Mouse (Mus musculus): Measurements from ENCODE around the gene Ddr1. TPM values are rescaled to one million over a fixed set of nuclear protein-coding genes. Genes with fewer than 3 reads are reported as not detected.
A peak's percentile ranks its signal among the peaks of the same experiment; 100 is the strongest.

Ddr1 gene
- polyA plus RNA-seq (2012; fragmentation: generic; extraction: Trizol), result 56.6 TPM
- long read RNA-seq, experiment 1, partial matches to known transcripts, result 6 of 13 reads
- long read RNA-seq, experiment 1, other reads (novel, unspliced or antisense), result 6 of 13 reads
- long read RNA-seq, experiment 2, transcript Ddr1-204 (18 exons, 3,769 nt), result major isoform, 13 of 69 reads
- long read RNA-seq, experiment 2, partial matches to known transcripts, result 9 of 69 reads
- long read RNA-seq, experiment 2, other reads (novel, unspliced or antisense), result 43 of 69 reads

GRCm38 (mm10) chr17:35704621-35705464 is at the start of gene Ddr1:
Gene Ddr1, minus strand, starts transcription at chr17:35704621.
- no peaks in the 10 kb centered on the region for H3K27me3 ChIP-seq (ENCODE audit: control insufficient read depth, insufficient read depth, insufficient read length)
- H3ac ChIP-seq (ENCODE audit: control insufficient read depth, insufficient read length, low read depth), result peak within 1 kb of the TSS; percentile 55
- H3K36me3 ChIP-seq (ENCODE audit: control insufficient read depth, insufficient read depth), result no peaks in the 10 kb centered on the region
- no peaks in the 10 kb centered on the region for H3K79me3 ChIP-seq (ENCODE audit: low read depth)
- no peaks in the 10 kb centered on the region for H3K79me2 ChIP-seq (ENCODE audit: control insufficient read depth, insufficient read depth)
- H3K4me3 ChIP-seq (ENCODE audit: insufficient read depth, poor library complexity, severe bottlenecking), result no peak within 1 kb of the TSS
- TF ChIP-seq MAX (IDR thresholded peaks at IDR 0.05) (no peak), CEBPB (IDR thresholded peaks at IDR 0.05; ENCODE audit: low read depth) (no peak), MYOD1 (IDR thresholded peaks at IDR 0.05; ENCODE audit: control insufficient read depth, insufficient read length, low read depth) (no peak), USF1 (IDR thresholded peaks at IDR 0.05; ENCODE audit: low read depth) (no peak), FOSL1 (IDR thresholded peaks at IDR 0.05; ENCODE audit: insufficient read depth, low read length, poor library complexity, severe bottlenecking) (no peak), MYOG (IDR thresholded peaks at IDR 0.05; ENCODE audit: control insufficient read depth, extremely low read depth, insufficient read length) (no peak)

DNA sequence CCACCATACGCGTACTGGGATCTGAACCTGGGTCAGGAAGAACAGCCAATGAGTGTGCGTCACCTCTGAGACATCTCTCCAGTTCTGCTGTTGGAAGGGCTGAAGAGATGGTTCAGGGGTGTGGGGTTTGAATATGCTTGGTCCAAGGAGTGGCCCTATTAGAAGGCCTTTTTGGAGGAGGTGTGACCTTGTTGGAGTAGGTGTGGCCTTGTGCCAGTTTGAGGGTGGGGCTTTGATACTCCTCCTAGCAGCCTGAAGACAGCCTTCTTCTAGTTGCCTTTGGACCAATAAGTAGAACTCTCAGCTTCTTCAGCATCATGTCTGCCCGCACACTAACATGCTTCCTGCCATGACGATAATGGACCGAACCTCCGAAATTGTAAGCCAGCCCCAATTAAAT is 49.2 kb upstream of the Ddr1 start:
- H3ac ChIP-seq (ENCODE audit: control insufficient read depth, insufficient read length, low read depth), result no peak overlapping the region
- H3K79me2 ChIP-seq (ENCODE audit: control insufficient read depth, insufficient read depth), result no peaks in the 10 kb centered on the region
- H3K79me3 ChIP-seq (ENCODE audit: low read depth), result no peaks in the 10 kb centered on the region
- TF ChIP-seq MAX (IDR thresholded peaks at IDR 0.05) (no peak), MYOD1 (IDR thresholded peaks at IDR 0.05; ENCODE audit: control insufficient read depth, insufficient read length, low read depth) (no peak), MYOG (IDR thresholded peaks at IDR 0.05; ENCODE audit: control insufficient read depth, extremely low read depth, insufficient read length) (no peak), CTCF (IDR thresholded peaks at IDR 0.05; ENCODE audit: control insufficient read depth, insufficient read depth, insufficient read length) (no peak), CEBPB (IDR thresholded peaks at IDR 0.05; ENCODE audit: low read depth) (no peak), FOSL1 (IDR thresholded peaks at IDR 0.05; ENCODE audit: insufficient read depth, low read length, poor library complexity, severe bottlenecking) (no peak), USF1 (IDR thresholded peaks at IDR 0.05; ENCODE audit: low read depth) (no peak)
- H3K27me3 ChIP-seq (ENCODE audit: control insufficient read depth, insufficient read depth, insufficient read length), result no peaks in the 10 kb centered on the region
- no peaks in the 10 kb centered on the region for H3K36me3 ChIP-seq (ENCODE audit: control insufficient read depth, insufficient read depth)
- no peak overlapping the region for H3K4me3 ChIP-seq (ENCODE audit: insufficient read depth, poor library complexity, severe bottlenecking)

DNA sequence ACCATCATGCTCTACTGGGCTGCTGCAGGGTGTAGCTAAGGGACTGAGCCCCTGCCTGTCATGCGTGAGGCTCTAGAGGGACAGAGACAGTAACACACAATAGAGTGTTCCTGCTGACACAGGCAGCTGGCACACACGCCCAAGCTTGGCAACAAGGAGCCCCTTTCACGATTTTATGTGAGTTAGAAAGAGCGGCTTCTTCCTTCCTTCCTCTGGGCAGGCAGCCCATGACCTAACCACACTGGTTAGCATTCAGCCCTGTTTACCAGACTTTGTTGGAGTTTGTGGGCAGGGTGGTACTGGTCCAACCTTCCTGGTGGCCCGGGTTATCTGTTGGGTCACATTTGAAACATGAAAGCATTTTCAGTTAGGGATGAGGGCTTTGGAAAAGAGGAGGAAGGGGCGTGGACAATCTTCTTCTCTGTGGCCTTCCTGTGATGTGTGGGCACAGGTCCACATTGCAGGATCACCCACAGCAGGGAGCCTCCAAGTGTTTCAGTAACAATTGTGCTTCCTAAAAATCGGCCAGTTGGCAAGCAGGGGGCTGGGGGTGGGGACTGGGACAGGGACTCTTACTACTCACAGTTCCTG is 47.9 kb upstream of the Ddr1 start:
- H3K27me3 ChIP-seq (ENCODE audit: control insufficient read depth, insufficient read depth, insufficient read length), result no peaks in the 10 kb centered on the region
- H3K79me2 ChIP-seq (ENCODE audit: control insufficient read depth, insufficient read depth), result no peaks in the 10 kb centered on the region
- no peaks in the 10 kb centered on the region for H3K36me3 ChIP-seq (ENCODE audit: control insufficient read depth, insufficient read depth)
- TF ChIP-seq CTCF (IDR thresholded peaks at IDR 0.05; ENCODE audit: control insufficient read depth, insufficient read depth, insufficient read length) (no peak), FOSL1 (IDR thresholded peaks at IDR 0.05; ENCODE audit: insufficient read depth, low read length, poor library complexity, severe bottlenecking) (no peak), MYOG (IDR thresholded peaks at IDR 0.05; ENCODE audit: control insufficient read depth, extremely low read depth, insufficient read length) (no peak), MYOD1 (IDR thresholded peaks at IDR 0.05; ENCODE audit: control insufficient read depth, insufficient read length, low read depth) (no peak), USF1 (IDR thresholded peaks at IDR 0.05; ENCODE audit: low read depth) (no peak), CEBPB (IDR thresholded peaks at IDR 0.05; ENCODE audit: low read depth) (no peak), MAX (IDR thresholded peaks at IDR 0.05) (peak; percentile 7)
- H3K4me3 ChIP-seq (ENCODE audit: insufficient read depth, poor library complexity, severe bottlenecking), result no peak overlapping the region
- H3K79me3 ChIP-seq (ENCODE audit: low read depth), result no peaks in the 10 kb centered on the region
- peak overlapping the region; percentile 52 for H3ac ChIP-seq (ENCODE audit: control insufficient read depth, insufficient read length, low read depth)

DNA sequence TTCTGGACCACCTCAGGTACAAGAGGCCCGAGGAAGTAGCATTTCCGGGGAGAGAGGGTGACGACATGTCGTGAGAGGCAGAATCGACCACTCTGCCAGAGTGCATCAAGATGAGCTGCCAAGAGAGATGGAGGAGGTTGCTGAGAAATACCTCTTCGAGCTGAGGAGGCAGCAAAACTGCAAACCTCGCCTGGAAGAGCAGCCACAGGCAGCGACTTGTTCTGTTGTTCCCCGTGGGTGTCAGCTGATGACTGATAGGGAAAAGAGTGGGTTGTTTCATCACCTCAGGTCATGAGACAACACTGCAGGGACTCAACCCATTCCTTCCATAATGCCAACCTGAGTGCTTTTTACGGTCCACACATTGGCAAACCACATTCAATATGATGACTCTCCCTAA is 45.3 kb upstream of the Ddr1 start:
- H3K4me3 ChIP-seq (ENCODE audit: insufficient read depth, poor library complexity, severe bottlenecking), result no peak overlapping the region
- no peak overlapping the region for H3ac ChIP-seq (ENCODE audit: control insufficient read depth, insufficient read length, low read depth)
- no peaks in the 10 kb centered on the region for H3K36me3 ChIP-seq (ENCODE audit: control insufficient read depth, insufficient read depth)
- H3K79me3 ChIP-seq (ENCODE audit: low read depth), result no peaks in the 10 kb centered on the region
- TF ChIP-seq MAX (IDR thresholded peaks at IDR 0.05) (no peak), CEBPB (IDR thresholded peaks at IDR 0.05; ENCODE audit: low read depth) (no peak), FOSL1 (IDR thresholded peaks at IDR 0.05; ENCODE audit: insufficient read depth, low read length, poor library complexity, severe bottlenecking) (no peak), MYOD1 (IDR thresholded peaks at IDR 0.05; ENCODE audit: control insufficient read depth, insufficient read length, low read depth) (no peak), USF1 (IDR thresholded peaks at IDR 0.05; ENCODE audit: low read depth) (no peak)
- H3K27me3 ChIP-seq (ENCODE audit: control insufficient read depth, insufficient read depth, insufficient read length), result no peaks in the 10 kb centered on the region
- H3K79me2 ChIP-seq (ENCODE audit: control insufficient read depth, insufficient read depth), result no peaks in the 10 kb centered on the region

DNA sequence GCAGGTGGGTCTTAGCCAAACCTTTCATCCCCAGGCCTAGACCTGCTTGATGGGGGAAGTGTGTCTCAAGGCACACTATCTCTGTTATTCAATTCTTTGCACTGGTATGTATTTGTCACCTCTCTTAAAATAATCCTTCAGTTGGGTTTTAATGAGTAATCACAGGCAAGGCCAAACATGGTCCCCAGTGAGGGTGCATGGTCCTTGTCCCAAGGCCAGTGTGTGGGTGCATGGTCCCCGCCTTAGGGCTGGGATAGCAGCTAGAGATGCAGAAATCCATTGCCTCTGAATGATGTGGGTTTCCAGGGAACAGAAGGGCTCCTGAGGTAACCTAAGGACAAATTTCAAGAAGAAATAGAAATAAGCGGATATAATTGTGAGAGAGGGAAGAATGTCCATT is 39.9 kb upstream of the Ddr1 start:
- Histone ChIP-seq H3ac (ENCODE audit: control insufficient read depth, insufficient read length, low read depth) (no peak overlapping the region), H3K79me2 (ENCODE audit: control insufficient read depth, insufficient read depth) (no peaks in the 10 kb centered on the region), H3K36me3 (ENCODE audit: control insufficient read depth, insufficient read depth) (no peaks in the 10 kb centered on the region), H3K27me3 (ENCODE audit: control insufficient read depth, insufficient read depth, insufficient read length) (no peaks in the 10 kb centered on the region), H3K4me3 (ENCODE audit: insufficient read depth, poor library complexity, severe bottlenecking) (no peak overlapping the region), H3K79me3 (ENCODE audit: low read depth) (no peaks in the 10 kb centered on the region)
- TF ChIP-seq MAX (IDR thresholded peaks at IDR 0.05), result no peak

All from C2C12 (cell line).